Mouse (Mus musculus) testis, adult 2 months (tissue): ENCODE data around the gene Ttll3.
A peak's percentile ranks its signal among the peaks of the same experiment; 100 is the strongest.

Experiments used
- CTCF ChIP-seq: fragments of 200-500 bp; IDR thresholded peaks from 2 replicates; pipeline ENCODE4 v1.5.1; 2012; ENCODE audit warnings: low read depth, mild to moderate bottlenecking, inconsistent platforms, low read length, moderate library complexity; ENCODE audit not compliant: control insufficient read depth, insufficient read depth, insufficient replicate concordance
- POLR2A ChIP-seq: fragments of 200-500 bp; IDR thresholded peaks from 2 replicates; pipeline ENCODE4 v1.6.1; 2012; ENCODE audit warnings: low read depth, mild to moderate bottlenecking, inconsistent platforms, low read length, moderate library complexity; ENCODE audit not compliant: control insufficient read depth

DNA sequence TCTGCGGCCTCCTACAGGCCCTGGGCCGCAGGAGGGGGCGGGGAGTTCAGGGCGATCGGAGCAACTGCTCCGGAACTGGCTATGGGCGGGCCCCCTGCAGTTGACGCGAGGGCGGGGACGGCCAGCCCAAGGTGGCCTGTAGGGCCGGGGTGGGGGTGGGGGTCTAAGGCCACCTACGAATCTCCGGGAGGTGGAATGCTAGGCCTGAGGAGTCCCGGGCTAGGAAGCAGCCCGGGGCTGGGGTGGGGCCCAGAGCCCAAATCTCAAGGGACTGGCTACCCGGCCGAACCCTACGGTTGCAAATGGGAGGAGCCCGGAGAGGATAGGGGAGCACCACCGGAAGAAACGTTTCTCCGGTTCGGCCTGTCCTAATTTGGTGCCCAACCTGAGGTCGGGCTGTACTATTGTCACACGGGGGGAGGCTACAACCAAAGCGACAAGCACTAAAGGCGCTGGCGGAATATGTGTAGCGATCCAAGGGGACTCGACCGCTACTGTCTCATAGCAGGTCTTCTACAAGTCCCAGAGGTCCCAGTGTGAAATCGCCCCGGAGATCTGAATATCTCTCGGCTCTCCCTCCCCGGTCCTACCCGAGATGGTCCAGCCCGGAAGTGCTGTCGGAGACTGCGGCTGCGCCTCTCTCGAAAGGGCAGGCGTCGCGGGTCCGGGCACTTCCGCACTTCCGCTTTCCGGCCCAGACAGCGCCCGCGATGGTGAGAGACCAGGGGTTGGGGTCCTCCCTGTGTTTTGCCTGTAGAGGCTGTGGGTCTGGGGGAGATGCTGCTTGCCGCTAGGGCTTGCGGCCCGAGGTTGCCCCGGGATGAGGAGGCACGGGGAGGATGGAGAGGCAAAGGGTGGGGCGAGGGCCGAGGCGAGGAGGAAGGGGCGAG is 11.3 kb upstream of the Ttll3 start, which contains the start of the genes Tada3 and Arpc4:
- TF ChIP-seq CTCF (no peak), POLR2A (peak; percentile 60)
